Mouse (Mus musculus) lung, postnatal 4 days (tissue): ENCODE measurements around the gene Ube2l6.

Experiments
- DNase-seq, 2 experiments: peaks; one replicate each; pipeline ENCODE4 v3.0.0; 2021

Gene Ube2l6

GRCm38 (mm10) chr2:84798493-84798921 is at the start of gene Ube2l6:
Ube2l6 (plus strand) TSS chr2:84798828.
- peak; percentile 80 to 84 for DNase-seq

GRCm38 (mm10) chr2:84750115-84750514 is 48.5 kb upstream of the Ube2l6 start:
- peak in 1 of 2 experiments; percentile 74 for DNase-seq

GRCm38 (mm10) chr2:84756245-84756644 is 42.4 kb upstream of the Ube2l6 start:
- no peak for DNase-seq

- no peak for DNase-seq
Observed at GRCm38 (mm10) chr2:84757026-84757682, 41.5 kb upstream of the Ube2l6 start.

GRCm38 (mm10) chr2:84758542-84759127 is 40.0 kb upstream of the Ube2l6 start:
- peak in 1 of 2 experiments; percentile 63 for DNase-seq

GRCm38 (mm10) chr2:84760777-84761176 is 37.9 kb upstream of the Ube2l6 start:
- DNase-seq, result no peak

- no peak for DNase-seq
Observed at GRCm38 (mm10) chr2:84761309-84761708, 37.3 kb upstream of the Ube2l6 start.

- no peak for DNase-seq
Observed at GRCm38 (mm10) chr2:84761840-84762239, 36.8 kb upstream of the Ube2l6 start.

GRCm38 (mm10) chr2:84762295-84762694 is 36.3 kb upstream of the Ube2l6 start:
- no peak for DNase-seq

GRCm38 (mm10) chr2:84762818-84763217 is 35.8 kb upstream of the Ube2l6 start:
- no peak for DNase-seq

- no peak for DNase-seq
Observed at GRCm38 (mm10) chr2:84770501-84770900, 28.1 kb upstream of the Ube2l6 start.

- DNase-seq, result no peak
Observed at GRCm38 (mm10) chr2:84772454-84772853, 26.2 kb upstream of the Ube2l6 start.

- DNase-seq, result no peak
Observed at GRCm38 (mm10) chr2:84773195-84773594, 25.4 kb upstream of the Ube2l6 start.

- DNase-seq, result peak; percentile 80 to 93
Observed at GRCm38 (mm10) chr2:84774751-84775150, 23.9 kb upstream of the Ube2l6 start.

- peak in 1 of 2 experiments; percentile 30 for DNase-seq
Observed at GRCm38 (mm10) chr2:84775241-84775640, 23.4 kb upstream of the Ube2l6 start, which contains the start of gene Serping1. Serping1 (minus strand) TSS chr2:84775444.

GRCm38 (mm10) chr2:84775665-84776064 is 23.0 kb upstream of the Ube2l6 start:
- DNase-seq, result peak; percentile 49 to 71

GRCm38 (mm10) chr2:84777706-84778105 is 20.9 kb upstream of the Ube2l6 start:
- no peak for DNase-seq

GRCm38 (mm10) chr2:84779210-84779609 is 19.4 kb upstream of the Ube2l6 start:
- peak in 1 of 2 experiments; percentile 27 for DNase-seq

GRCm38 (mm10) chr2:84783315-84783714 is 15.3 kb upstream of the Ube2l6 start:
- DNase-seq, result no peak

GRCm38 (mm10) chr2:84783840-84784566 is 14.6 kb upstream of the Ube2l6 start:
- peak; percentile 35 to 65 for DNase-seq

GRCm38 (mm10) chr2:84788316-84788715 is 10.3 kb upstream of the Ube2l6 start:
- DNase-seq, result no peak

- DNase-seq, result no peak
Observed at GRCm38 (mm10) chr2:84790418-84790817, 8.2 kb upstream of the Ube2l6 start.

GRCm38 (mm10) chr2:84792516-84792915 is 6.1 kb upstream of the Ube2l6 start:
- DNase-seq, result no peak

- no peak for DNase-seq
Observed at GRCm38 (mm10) chr2:84793154-84793553, 5.5 kb upstream of the Ube2l6 start.
